Mouse (Mus musculus) liver, embryonic 16.5 days (tissue): ENCODE data around the gene Luc7l. TPM values are rescaled to one million over a fixed set of nuclear protein-coding genes. Genes with fewer than 3 reads are reported as not detected.

Experiments used
- ATAC-seq: fragments of 200-750 bp; cut with Nextera tagmentation; 2 replicates; pipeline ENCODE4 v1.8.0; 2017; ENCODE audit warnings: low read depth, mild to moderate bottlenecking, moderate number of reproducible peaks, moderate library complexity
- H3K27ac ChIP-seq: fragments of 300-500 bp; sonication (generic); 2 replicates; pipeline ENCODE4 v1.5.1; 2014; ENCODE audit warnings: mild to moderate bottlenecking, low read length
- H3K27me3 ChIP-seq: fragments of 300-500 bp; sonication (generic); 2 replicates; pipeline ENCODE4 v1.6.1; 2014; ENCODE audit warnings: low read depth, low read length, mixed read lengths; ENCODE audit not compliant: control insufficient read depth, insufficient read depth
- H3K36me3 ChIP-seq: fragments of 300-500 bp; sonication (generic); 2 replicates; pipeline ENCODE4 v1.6.1; 2014; ENCODE audit warnings: mild to moderate bottlenecking; ENCODE audit not compliant: control insufficient read depth, insufficient read depth
- H3K4me1 ChIP-seq: fragments of 300-500 bp; sonication (generic); 2 replicates; pipeline ENCODE4 v1.6.1; 2014; ENCODE audit warnings: low read depth, low read length, mixed read lengths; ENCODE audit not compliant: control insufficient read depth
- H3K4me2 ChIP-seq: fragments of 300-500 bp; sonication (generic); 2 replicates; pipeline ENCODE4 v1.6.1; 2014; ENCODE audit warnings: low read depth, low read length, mixed read lengths
- H3K4me3 ChIP-seq: fragments of 300-500 bp; sonication (generic); 2 replicates; pipeline ENCODE4 v1.5.1; 2014; ENCODE audit warnings: low read depth, mild to moderate bottlenecking, low read length
- H3K9ac ChIP-seq: fragments of 300-500 bp; sonication (generic); 2 replicates; pipeline ENCODE4 v1.6.1; 2014; ENCODE audit warnings: low read depth, low read length
- H3K9me3 ChIP-seq: fragments of 300-500 bp; sonication (generic); replicated peaks from 2 replicates; pipeline ENCODE4 v1.6.1; 2016; ENCODE audit warnings: low read length; ENCODE audit not compliant: control insufficient read depth
- WGBS: fragments of 180-500 bp; shearing (Covaris S2); extraction: QIAGEN DNeasy Blood & Tissue Kit; methylation state at CpG from one replicate; pipeline ENCODE4 v1.1.7; 2014; ENCODE audit not compliant: insufficient replicate concordance; 5-methylcytosine and 5-hydroxymethylcytosine counted together
- polyA plus RNA-seq: library from polyadenylated mRNA; unstranded; fragments of >200 nt; fragmentation: Nextera tagmentation; extraction: Ambion mirVana; gene quantifications from 2 replicates; pipeline ENCODE4 v1.2.1, GENCODE M21; 2015

The Luc7l gene
- 25.4 and 26.8 TPM in 2 replicates for polyA plus RNA-seq

DNA sequence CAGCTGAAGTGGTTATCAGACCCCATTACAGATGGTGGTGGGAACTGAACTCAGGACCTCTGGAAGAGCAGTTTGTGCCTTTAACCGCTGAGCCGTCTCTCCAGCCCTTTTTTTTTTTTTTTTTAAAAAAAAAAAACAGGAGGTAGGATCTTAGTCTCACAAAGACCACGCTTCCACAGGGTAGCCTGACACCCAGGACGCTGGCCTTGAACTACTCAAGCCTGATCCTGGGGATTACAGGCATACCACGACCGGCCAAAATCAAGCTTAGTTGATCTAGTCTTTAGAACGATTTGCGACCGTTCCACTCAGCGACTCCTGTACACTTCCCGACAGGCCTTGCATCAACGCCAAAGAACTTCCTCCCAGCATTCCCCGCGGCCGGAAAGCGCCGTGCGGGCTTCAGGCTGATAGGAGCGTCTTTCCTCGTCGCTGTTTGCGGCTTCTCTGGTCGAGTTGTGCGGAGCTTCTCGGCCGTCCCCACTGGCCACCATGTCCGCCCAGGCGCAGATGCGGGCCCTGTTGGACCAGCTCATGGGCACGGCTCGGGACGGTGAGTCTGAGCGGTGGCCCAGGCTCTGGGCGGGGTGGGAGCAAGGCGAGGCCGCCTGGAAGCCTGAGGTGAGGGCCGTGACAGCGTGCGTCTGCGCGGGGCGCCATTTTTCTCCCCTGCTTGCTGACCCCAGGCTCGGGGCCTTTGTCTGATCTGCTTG lies at the start of gene Luc7l:
Luc7l (plus strand) TSS at position 358 of the 713 bp plus-strand sequence.
- under 1% methylated on average over 43 of the region's 43 CpGs for WGBS
- Histone ChIP-seq H3K4me2 (peak within 1 kb of the TSS; percentile 63), H3K27me3 (no peaks in the 10 kb centered on the region), H3K9ac (peak within 1 kb of the TSS; percentile 95), H3K4me1 (peaks cover 12% of the 10 kb centered on the region), H3K27ac (peak within 1 kb of the TSS; percentile 97), H3K36me3 (peaks cover 7% of the 10 kb centered on the region; the same call in 1 of the 2 replicates), H3K4me3 (peak within 1 kb of the TSS; percentile 95), H3K9me3 (no peaks in the 10 kb centered on the region)
- peak; percentile 96 for ATAC-seq

GRCm38 (mm10) chr17:26203321-26203811 lies 49.3 kb upstream of the Luc7l start:
- H3K9me3 ChIP-seq = no peaks in the 10 kb centered on the region
- no peaks in the 10 kb centered on the region for H3K36me3 ChIP-seq
- H3K27me3 ChIP-seq = peaks cover 61% of the 10 kb centered on the region
- H3K27ac ChIP-seq = no peak overlapping the region
- under 1% methylated on average over 30 of the region's 30 CpGs for WGBS
- H3K4me3 ChIP-seq = peak overlapping the region; percentile 61
- 0 out of 2 replicates have a peak overlapping the region, but pooled peaks have one; percentile 4 for H3K9ac ChIP-seq
- ATAC-seq = no peak
- peaks cover 50% of the 10 kb centered on the region for H3K4me1 ChIP-seq
- H3K4me2 ChIP-seq = peak overlapping the region; percentile 85

DNA sequence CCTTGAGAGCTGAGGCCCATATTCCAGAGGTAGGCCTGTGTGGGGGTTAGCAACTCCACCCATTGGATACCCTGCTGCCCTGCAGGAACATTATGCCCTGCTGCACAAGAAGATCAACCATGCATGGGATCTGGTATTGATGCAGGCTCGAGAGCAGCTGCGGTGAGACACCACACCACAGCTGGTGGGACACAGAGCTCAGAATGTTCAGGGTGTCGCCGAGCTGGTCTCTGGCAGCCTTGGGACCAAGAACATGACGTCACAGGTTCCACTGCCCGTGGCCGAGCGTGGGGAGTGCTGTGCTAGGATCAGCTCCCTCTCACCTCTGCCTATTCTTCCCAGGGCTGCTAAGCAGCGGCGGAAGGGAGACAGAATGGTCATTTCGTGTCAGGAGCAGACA lies 47.9 kb upstream of the Luc7l start:
- Histone ChIP-seq H3K27ac (no peak overlapping the region), H3K4me2 (no peak overlapping the region), H3K9ac (no peak overlapping the region), H3K4me1 (peaks cover 37% of the 10 kb centered on the region), H3K4me3 (no peak overlapping the region), H3K27me3 (peaks cover 59% of the 10 kb centered on the region), H3K36me3 (no peaks in the 10 kb centered on the region), H3K9me3 (no peaks in the 10 kb centered on the region)
- whole genome bisulfite sequencing = 31% methylated on average over 11 of the region's 11 CpGs
- no peak for ATAC-seq

GRCm38 (mm10) chr17:26206392-26206791 lies 46.3 kb upstream of the Luc7l start:
- WGBS = 26% methylated on average over 1 of the region's 1 CpGs
- no peak overlapping the region for H3K27ac ChIP-seq
- H3K9ac ChIP-seq = no peak overlapping the region
- H3K4me2 ChIP-seq = no peak overlapping the region
- no peak overlapping the region for H3K4me3 ChIP-seq
- no peaks in the 10 kb centered on the region for H3K9me3 ChIP-seq
- peaks cover 43% of the 10 kb centered on the region for H3K27me3 ChIP-seq
- no peaks in the 10 kb centered on the region for H3K36me3 ChIP-seq
- H3K4me1 ChIP-seq = peaks cover 21% of the 10 kb centered on the region
- no peak for ATAC-seq

- no peak within 1 kb of the TSS for H3K27ac ChIP-seq
- ATAC-seq = no peak
These were observed 45.0 kb upstream of the Luc7l start, which contains the start of gene Arhgdig for GRCm38 (mm10) chr17:26207686-26208085. Gene Arhgdig, minus strand, starts transcription at chr17:26207786.

GRCm38 (mm10) chr17:26212241-26212640 lies 40.5 kb upstream of the Luc7l start:
- WGBS = 81% methylated on average over 7 of the region's 7 CpGs
- H3K36me3 ChIP-seq = no peaks in the 10 kb centered on the region
- H3K9me3 ChIP-seq = no peaks in the 10 kb centered on the region
- no peak overlapping the region for H3K4me3 ChIP-seq
- H3K4me2 ChIP-seq = no peak overlapping the region
- H3K4me1 ChIP-seq = no peaks in the 10 kb centered on the region
- no peak overlapping the region for H3K9ac ChIP-seq
- no peaks in the 10 kb centered on the region; the same call in 1 of the 2 replicates for H3K27me3 ChIP-seq
- no peak overlapping the region for H3K27ac ChIP-seq
- ATAC-seq = no peak

More at GRCm38 (mm10) chr17:26207686-26208085, 45.0 kb upstream of the Luc7l start, which contains the start of gene Arhgdig:
- Histone ChIP-seq H3K27me3 (peaks cover 30% of the 10 kb centered on the region), H3K9me3 (no peaks in the 10 kb centered on the region), H3K4me1 (peaks cover 9% of the 10 kb centered on the region), H3K4me2 (no peak within 1 kb of the TSS), H3K4me3 (no peak within 1 kb of the TSS), H3K9ac (no peak within 1 kb of the TSS), H3K36me3 (no peaks in the 10 kb centered on the region)
- WGBS = 81% methylated on average over 12 of the region's 12 CpGs

DNA sequence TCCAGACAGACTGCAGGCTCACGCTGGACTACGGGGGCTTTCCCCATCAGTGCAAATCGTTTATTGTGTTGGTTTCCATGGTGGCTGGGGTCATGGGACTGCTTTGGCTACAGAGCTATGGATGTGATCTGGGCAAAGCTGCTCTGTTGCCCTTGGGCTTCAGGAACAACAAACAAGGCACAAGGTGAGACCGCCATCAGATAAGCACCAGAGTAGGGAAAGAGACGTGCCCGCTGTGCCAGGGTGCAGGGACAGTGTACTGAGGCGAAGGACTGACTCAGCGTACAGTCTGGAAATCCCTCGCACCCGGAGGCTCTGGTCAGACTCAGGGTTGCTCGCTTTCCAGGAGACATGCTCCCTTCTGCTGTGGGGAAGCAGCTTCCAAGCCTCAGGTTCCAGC lies 40.0 kb upstream of the Luc7l start:
- 75% methylated on average over 11 of the region's 11 CpGs for WGBS
- ATAC-seq = no peak
- no peak overlapping the region for H3K27ac ChIP-seq

GRCm38 (mm10) chr17:26221508-26221907 lies 31.2 kb upstream of the Luc7l start:
- H3K4me2 ChIP-seq = no peak overlapping the region
- H3K4me1 ChIP-seq = no peaks in the 10 kb centered on the region
- H3K9me3 ChIP-seq = no peaks in the 10 kb centered on the region
- H3K27ac ChIP-seq = no peak overlapping the region
- no peaks in the 10 kb centered on the region for H3K36me3 ChIP-seq
- H3K4me3 ChIP-seq = no peak overlapping the region
- H3K9ac ChIP-seq = no peak overlapping the region
- WGBS = 66% methylated on average over 2 of the region's 2 CpGs
- ATAC-seq = no peak
- no peaks in the 10 kb centered on the region for H3K27me3 ChIP-seq

More for the DNA sequence above, 40.0 kb upstream of the Luc7l start:
- Histone ChIP-seq H3K4me3 (no peak overlapping the region), H3K4me1 (no peaks in the 10 kb centered on the region), H3K36me3 (no peaks in the 10 kb centered on the region), H3K4me2 (no peak overlapping the region), H3K27me3 (no peaks in the 10 kb centered on the region; the same call in 1 of the 2 replicates), H3K9ac (no peak overlapping the region), H3K9me3 (no peaks in the 10 kb centered on the region)

DNA sequence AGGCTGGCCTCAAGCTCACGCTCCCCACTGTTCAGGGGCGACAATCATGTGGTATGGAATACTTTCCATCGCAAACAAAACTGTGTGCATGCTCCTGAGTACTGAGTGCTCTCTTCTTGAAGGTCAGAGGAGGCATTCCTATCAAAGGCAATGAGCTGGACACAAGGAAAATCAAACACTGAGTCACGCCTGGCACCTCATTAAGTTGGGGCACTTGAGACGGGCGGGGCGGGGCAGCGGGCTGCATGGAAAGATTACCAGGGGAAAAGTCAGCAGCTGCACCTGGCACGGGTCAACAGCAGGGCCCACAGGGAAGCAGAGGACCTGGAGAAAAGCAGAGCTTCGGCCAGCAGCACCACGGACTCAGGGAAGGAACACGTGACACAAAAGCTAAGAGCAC lies 27.5 kb upstream of the Luc7l start:
- Histone ChIP-seq H3K9me3 (no peaks in the 10 kb centered on the region), H3K9ac (no peak overlapping the region), H3K4me2 (no peak overlapping the region), H3K4me1 (no peaks in the 10 kb centered on the region), H3K27me3 (no peaks in the 10 kb centered on the region), H3K4me3 (no peak overlapping the region), H3K36me3 (no peaks in the 10 kb centered on the region), H3K27ac (no peak overlapping the region)
- ATAC-seq = no peak
- WGBS = 56% methylated on average over 12 of the region's 12 CpGs
